In the genomic region with DNA sequence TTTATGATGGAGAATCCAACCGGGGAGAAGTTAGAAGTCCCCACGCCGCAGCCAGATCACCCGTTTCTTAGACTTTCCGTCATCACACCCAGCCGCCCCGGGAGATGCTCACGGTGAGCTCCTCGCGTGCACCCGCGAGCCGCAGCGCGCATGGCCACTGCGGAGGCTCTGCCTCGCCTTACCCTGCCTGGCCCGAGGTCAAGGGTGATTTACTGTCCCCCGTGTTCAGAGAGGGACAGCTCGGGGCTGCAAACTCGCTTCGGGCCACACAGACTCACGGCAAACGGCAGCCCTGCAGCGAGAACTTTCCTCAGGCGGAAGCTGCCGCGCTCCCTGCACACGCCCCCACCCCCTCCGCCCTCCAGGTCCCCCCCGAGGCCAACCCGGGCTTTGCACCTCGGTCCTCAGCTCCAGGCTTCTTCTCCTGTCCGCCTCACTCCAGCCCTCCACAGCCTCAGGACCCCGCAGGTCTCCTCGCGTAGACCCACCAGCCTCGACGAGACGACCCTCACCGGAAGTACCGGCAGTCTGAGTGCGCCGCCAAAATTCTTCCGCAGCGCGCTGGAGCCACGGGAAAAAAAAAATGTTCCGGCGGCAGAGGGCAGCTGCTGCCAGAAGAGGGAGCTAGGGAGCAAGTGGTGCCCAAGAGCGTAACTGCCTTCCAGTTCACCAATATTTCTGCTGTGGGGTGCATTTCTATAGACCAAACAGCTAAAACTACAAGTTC, we compare ENCODE assay signal across 8 mouse cellular contexts. TPM values are rescaled to one million over a fixed set of nuclear protein-coding genes. Genes with fewer than 3 reads are reported as not detected.
DNase-seq lines count a peak whose midpoint lies in the region; ATAC-seq and TF ChIP-seq lines count a peak whose summit lies in the region.

A gene (minus strand): TSS at position 519 of the 727 bp plus-strand sequence.

- peaks cover 18% of the 10 kb centered on the region for H3K79me3 ChIP-seq in C2C12 (ENCODE audit: low read depth)

- TF ChIP-seq CTCF in C2C12 (IDR thresholded peaks at IDR 0.05; ENCODE audit: control insufficient read depth, insufficient read depth, insufficient read length) = peak; percentile 83
- peak; percentile 94 for TF ChIP-seq CTCF in brain, embryonic 14.5 days (IDR thresholded peaks at IDR 0.05; ENCODE audit: borderline replicate concordance, extremely low read depth, insufficient read depth, insufficient read length)
- peak; percentile 98 for TF ChIP-seq CTCF in kidney, postnatal 0 days (IDR thresholded peaks at IDR 0.05; ENCODE audit: low read depth)

- peaks cover 21% of the 10 kb centered on the region for H3K79me2 ChIP-seq in C2C12 (ENCODE audit: control insufficient read depth, insufficient read depth)

- under 1% methylated on average over 50 of the region's 51 CpGs for WGBS in heart, embryonic 12.5 days
- WGBS in kidney, postnatal 0 days = under 1% methylated on average over 51 of the region's 51 CpGs
- WGBS in liver, embryonic 11.5 days = under 1% methylated on average over 51 of the region's 51 CpGs
- under 1% methylated on average over 51 of the region's 51 CpGs for WGBS in stomach, embryonic 14.5 days

- no peaks in the 10 kb centered on the region for H3K27me3 ChIP-seq in C2C12 (ENCODE audit: control insufficient read depth, insufficient read depth, insufficient read length)
- H3K27me3 ChIP-seq in erythroblast, embryonic 14.5 days (ENCODE audit: control insufficient read depth) = no peaks in the 10 kb centered on the region
- no peaks in the 10 kb centered on the region for H3K27me3 ChIP-seq in heart, embryonic 12.5 days (replicated peaks)
- no peaks in the 10 kb centered on the region for H3K27me3 ChIP-seq in kidney, postnatal 0 days (ENCODE audit: insufficient read depth, low read length)
- H3K27me3 ChIP-seq in liver, embryonic 11.5 days (replicated peaks; ENCODE audit: control insufficient read depth, insufficient read depth, low read length) = no peaks in the 10 kb centered on the region
- H3K27me3 ChIP-seq in stomach, embryonic 14.5 days (ENCODE audit: control insufficient read depth, insufficient read depth, low read length) = no peaks in the 10 kb centered on the region

- no peaks in the 10 kb centered on the region for H3K9me3 ChIP-seq in erythroblast, embryonic 14.5 days (ENCODE audit: control insufficient read depth, low read length)
- H3K9me3 ChIP-seq in heart, embryonic 12.5 days (replicated peaks) = no peaks in the 10 kb centered on the region
- H3K9me3 ChIP-seq in kidney, postnatal 0 days (replicated peaks; ENCODE audit: low read length) = no peaks in the 10 kb centered on the region
- no peaks in the 10 kb centered on the region for H3K9me3 ChIP-seq in liver, embryonic 11.5 days (ENCODE audit: control insufficient read depth, low read length)
- no peaks in the 10 kb centered on the region for H3K9me3 ChIP-seq in stomach, embryonic 14.5 days (ENCODE audit: control insufficient read depth, low read depth, low read length)

- H3K27ac ChIP-seq in heart, embryonic 12.5 days (ENCODE audit: poor library complexity, severe bottlenecking) = peak within 1 kb of the TSS; percentile 83
- H3K27ac ChIP-seq in kidney, postnatal 0 days = peak within 1 kb of the TSS; percentile 88
- peak within 1 kb of the TSS; percentile 76 for H3K27ac ChIP-seq in liver, embryonic 11.5 days (ENCODE audit: low read depth, low read length)
- H3K27ac ChIP-seq in stomach, embryonic 14.5 days (ENCODE audit: low read length) = peak within 1 kb of the TSS; percentile 71; the same call in 1 of the 2 replicates

- peak; percentile 94 for DNase-seq in brain, embryonic 14.5 days (ENCODE audit: low read depth)
- peak; percentile 90 for DNase-seq in kidney, postnatal 0 days (ENCODE audit: low spot score)
- peak; percentile 90 for DNase-seq in liver, embryonic 11.5 days (ENCODE audit: low spot score)
- DNase-seq in naive thymus-derived CD4-positive, alpha-beta T cell, adult 2 months (ENCODE audit: low read depth) = peak; percentile 95

- peak; percentile 22; the same call in 1 of the 2 replicates for TF ChIP-seq POLR2A in brain, embryonic 14.5 days (IDR thresholded peaks at IDR 0.05; ENCODE audit: borderline replicate concordance, extremely low read depth, insufficient read depth, insufficient read length, poor library complexity, severe bottlenecking)

- H3K4me2 ChIP-seq in heart, embryonic 12.5 days = peak within 1 kb of the TSS; percentile 76
- H3K4me2 ChIP-seq in kidney, postnatal 0 days (ENCODE audit: low read length) = peak within 1 kb of the TSS; percentile 78
- peak within 1 kb of the TSS; percentile 85 for H3K4me2 ChIP-seq in liver, embryonic 11.5 days
- H3K4me2 ChIP-seq in stomach, embryonic 14.5 days (replicated peaks; ENCODE audit: low read depth, low read length) = peak within 1 kb of the TSS; percentile 52

- peak; percentile 83 for ATAC-seq in heart, embryonic 12.5 days (ENCODE audit: insufficient number of reproducible peaks, low FRiP score)
- peak; percentile 72 for ATAC-seq in kidney, postnatal 0 days (replicated peaks; ENCODE audit: low FRiP score, low read depth)
- peak; percentile 81 for ATAC-seq in liver, embryonic 11.5 days (replicated peaks; ENCODE audit: low FRiP score)
- peak; percentile 84; the same call in 1 of the 2 replicates for ATAC-seq in stomach, embryonic 14.5 days (ENCODE audit: insufficient number of reproducible peaks, insufficient read depth, low FRiP score, low read depth)

- peak within 1 kb of the TSS; percentile 100 for H3ac ChIP-seq in C2C12 (ENCODE audit: control insufficient read depth, insufficient read length, low read depth)

- peak within 1 kb of the TSS; percentile 93 for H3K9ac ChIP-seq in heart, embryonic 12.5 days
- peak within 1 kb of the TSS; percentile 83 for H3K9ac ChIP-seq in kidney, postnatal 0 days (ENCODE audit: low read depth, low read length)
- peak within 1 kb of the TSS; percentile 90 for H3K9ac ChIP-seq in liver, embryonic 11.5 days (ENCODE audit: low read depth, low read length)
- peak within 1 kb of the TSS; percentile 78 for H3K9ac ChIP-seq in stomach, embryonic 14.5 days (replicated peaks; ENCODE audit: low read depth, low read length)

- H3K4me1 ChIP-seq in erythroblast, embryonic 14.5 days (ENCODE audit: control insufficient read depth) = peaks cover 28% of the 10 kb centered on the region
- peaks cover 13% of the 10 kb centered on the region for H3K4me1 ChIP-seq in heart, embryonic 12.5 days (replicated peaks)
- no peaks in the 10 kb centered on the region for H3K4me1 ChIP-seq in kidney, postnatal 0 days (replicated peaks; ENCODE audit: insufficient read depth, low read length)
- H3K4me1 ChIP-seq in liver, embryonic 11.5 days (replicated peaks; ENCODE audit: control insufficient read depth, insufficient read depth, low read length) = peaks cover 6% of the 10 kb centered on the region; the same call in 1 of the 2 replicates
- H3K4me1 ChIP-seq in stomach, embryonic 14.5 days (ENCODE audit: control insufficient read depth, insufficient read depth, low read length) = no peaks in the 10 kb centered on the region

- H3K36me3 ChIP-seq in C2C12 (ENCODE audit: control insufficient read depth, insufficient read depth) = peaks cover 27% of the 10 kb centered on the region
- H3K36me3 ChIP-seq in erythroblast, embryonic 14.5 days (ENCODE audit: control insufficient read depth) = peaks cover 30% of the 10 kb centered on the region
- H3K36me3 ChIP-seq in heart, embryonic 12.5 days = peaks cover 19% of the 10 kb centered on the region
- H3K36me3 ChIP-seq in kidney, postnatal 0 days (ENCODE audit: insufficient read depth, low read length) = peaks cover 10% of the 10 kb centered on the region; the same call in 1 of the 2 replicates
- H3K36me3 ChIP-seq in liver, embryonic 11.5 days (ENCODE audit: control insufficient read depth, insufficient read depth, low read length) = peaks cover 9% of the 10 kb centered on the region
- H3K36me3 ChIP-seq in stomach, embryonic 14.5 days (ENCODE audit: control insufficient read depth, insufficient read depth, low read length) = peaks cover 14% of the 10 kb centered on the region

- H3K4me3 ChIP-seq in C2C12 (ENCODE audit: insufficient read depth, poor library complexity, severe bottlenecking) = peak within 1 kb of the TSS; percentile 85
- H3K4me3 ChIP-seq in erythroblast, embryonic 14.5 days (replicated peaks) = peak within 1 kb of the TSS; percentile 100
- H3K4me3 ChIP-seq in heart, embryonic 12.5 days = peak within 1 kb of the TSS; percentile 98
- H3K4me3 ChIP-seq in kidney, postnatal 0 days (replicated peaks; ENCODE audit: low read depth, low read length) = peak within 1 kb of the TSS; percentile 91
- peak within 1 kb of the TSS; percentile 89 for H3K4me3 ChIP-seq in liver, embryonic 11.5 days (ENCODE audit: low read depth, low read length)
- H3K4me3 ChIP-seq in stomach, embryonic 14.5 days (ENCODE audit: low read depth, low read length) = peak within 1 kb of the TSS; percentile 95

TF ChIP-seq in C2C12, 6 proteins besides CTCF, POLR2A, EP300 and RAD21:
- TF ChIP-seq USF1 (IDR thresholded peaks at IDR 0.05; ENCODE audit: low read depth) (no peak), MAX (IDR thresholded peaks at IDR 0.05) (peak; percentile 12)

RNA-seq across cellular contexts. Expression of the gene that starts here (rescaled TPM):
- polyA plus RNA-seq in C2C12 (2012; fragmentation: generic; extraction: Trizol) = 19.4 TPM
- polyA plus RNA-seq in brain, embryonic 14.5 days (2012; rRNA removed) = 61.3 and 80.8 TPM in 2 replicates
- polyA plus RNA-seq in erythroblast, embryonic 14.5 days (2012) = 0.46 and 1.3 TPM in 2 replicates
- 53.3 and 56.2 TPM in 2 replicates for polyA plus RNA-seq in heart, embryonic 12.5 days (2016; fragmentation: Nextera tagmentation; extraction: Ambion mirVana)
- polyA plus RNA-seq in kidney, postnatal 0 days (2015; fragmentation: Nextera tagmentation; extraction: Ambion mirVana) = 66.3 and 67.9 TPM in 2 replicates
- 83.2 and 86.6 TPM in 2 replicates for polyA plus RNA-seq in liver, embryonic 11.5 days (2014; fragmentation: Nextera tagmentation; extraction: Ambion mirVana)
- polyA plus RNA-seq in stomach, embryonic 14.5 days (2014; fragmentation: Nextera tagmentation; extraction: Ambion mirVana) = 72.8 and 75.7 TPM in 2 replicates

Comparison
In these comparisons a context has a peak if more than half of its experiments do, and no peak if none do; other contexts are left out.
1. Peak in every context shown above with its lines: DNase-seq, ATAC-seq, H3K4me3 ChIP-seq and H3K27ac ChIP-seq.